Mouse (Mus musculus): ENCODE results near the gene Tigd4.
"Not testable (repeated sequence)": the region's sequence is repeated elsewhere in the genome, so short reads cannot be mapped to it uniquely, and the experiment has no call there.

Gene Tigd4

DNA sequence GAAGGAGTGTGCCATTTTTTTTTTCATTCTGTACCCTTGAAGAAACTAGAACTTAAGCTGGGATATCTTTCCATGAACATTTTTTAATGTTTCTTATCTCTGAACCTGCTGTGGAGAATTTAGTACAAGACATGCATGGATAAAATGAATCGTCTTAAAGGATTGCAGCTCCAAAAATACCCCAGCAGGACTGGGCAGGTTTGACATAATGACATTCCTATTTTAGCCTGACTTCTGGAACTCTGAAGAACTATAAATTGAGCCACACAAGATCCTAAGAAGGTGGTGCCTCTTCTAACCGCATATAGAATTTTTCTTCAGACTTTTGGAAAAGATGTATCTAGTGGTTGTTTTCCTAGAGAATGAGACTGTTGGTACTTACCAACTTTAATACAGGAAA, at the start of gene Tigd4:
Gene Tigd4 (plus strand): TSS at position 301 of the 400 bp plus-strand sequence.
- no peak for ATAC-seq (ENCODE audit: low TSS enrichment)

GRCm38 (mm10) chr3:84547177-84547576, 46.2 kb upstream of the Tigd4 start:
- ATAC-seq (ENCODE audit: low TSS enrichment), result no peak

GRCm38 (mm10) chr3:84555780-84556179, 37.6 kb upstream of the Tigd4 start:
- ATAC-seq (ENCODE audit: low TSS enrichment), result no peak

DNA sequence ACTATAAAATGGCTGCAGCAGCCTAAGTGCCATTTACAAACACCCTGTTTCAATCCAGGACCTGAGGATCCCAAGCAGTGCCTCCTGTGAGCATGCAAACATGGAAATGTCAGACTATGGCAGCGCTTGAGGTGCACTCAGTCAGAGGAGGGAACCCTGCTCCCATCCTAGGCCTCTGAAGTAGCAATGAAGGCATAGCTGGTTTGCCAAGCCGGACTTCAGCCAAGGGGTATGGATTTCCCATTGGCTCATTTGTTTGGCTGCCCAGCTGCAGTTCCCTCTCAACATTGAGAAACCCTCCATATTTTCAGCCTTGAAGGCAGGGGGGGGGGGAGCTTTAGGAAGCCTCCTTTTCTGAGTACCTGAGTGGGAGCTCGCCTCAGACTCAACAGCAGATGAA, 35.1 kb upstream of the Tigd4 start:
- ATAC-seq (ENCODE audit: low TSS enrichment), result no peak

DNA sequence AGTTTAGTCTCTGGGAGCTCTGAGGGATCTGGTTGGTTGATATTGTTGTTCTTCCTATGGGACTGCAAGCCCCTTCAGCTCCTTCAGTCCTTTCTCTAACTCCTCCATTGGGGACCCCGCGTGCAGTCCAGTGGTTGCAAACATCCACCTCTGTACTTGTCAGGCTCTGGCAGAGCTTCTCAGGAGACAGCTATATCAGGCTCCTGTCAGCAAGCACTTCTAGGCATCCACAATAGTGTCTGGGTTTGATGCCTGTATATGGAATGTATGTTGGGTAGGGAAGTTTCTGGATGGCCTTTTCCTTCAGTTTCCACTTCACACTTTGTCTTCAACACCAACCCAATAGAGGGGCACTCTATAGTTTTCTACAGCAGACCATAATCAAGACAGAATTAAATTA, 30.5 kb upstream of the Tigd4 start:
- not testable (repeated sequence) for ATAC-seq (ENCODE audit: low TSS enrichment)

- no peak for ATAC-seq (ENCODE audit: low TSS enrichment)
Measured at GRCm38 (mm10) chr3:84563415-84563814, 30.0 kb upstream of the Tigd4 start.

- ATAC-seq (ENCODE audit: low TSS enrichment), result 0 out of 2 replicates have a peak, but pooled peaks have one; percentile 4
Measured at GRCm38 (mm10) chr3:84568540-84568939, 24.8 kb upstream of the Tigd4 start.

DNA sequence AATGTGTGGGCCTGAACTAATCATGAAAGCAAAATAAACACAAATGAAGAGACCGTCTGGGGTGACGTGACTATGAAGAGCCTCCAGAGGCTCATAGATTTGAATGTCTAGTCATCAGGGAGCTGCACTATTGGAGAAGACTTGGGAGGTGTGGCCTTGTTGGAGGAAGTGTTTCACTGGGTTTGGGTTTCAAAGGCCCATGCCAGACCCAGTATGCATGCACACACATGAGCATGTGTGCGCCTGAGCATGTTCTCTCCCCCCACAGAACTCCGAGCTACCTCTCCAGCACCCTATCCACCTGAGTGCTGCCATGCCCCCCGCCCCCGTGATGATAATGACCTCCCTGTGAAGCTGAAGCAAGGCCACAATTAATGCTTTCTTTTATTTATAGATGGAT, 23.8 kb upstream of the Tigd4 start:
- no peak for ATAC-seq (ENCODE audit: low TSS enrichment)

- no peak for ATAC-seq (ENCODE audit: low TSS enrichment)
Measured at GRCm38 (mm10) chr3:84570501-84570900, 22.9 kb upstream of the Tigd4 start.

GRCm38 (mm10) chr3:84580716-84581115, 12.7 kb upstream of the Tigd4 start:
- no peak for ATAC-seq (ENCODE audit: low TSS enrichment)

GRCm38 (mm10) chr3:84581696-84582022, 11.7 kb upstream of the Tigd4 start:
- ATAC-seq (ENCODE audit: low TSS enrichment), result no peak; the same call in 1 of the 2 replicates

- peak; percentile 93 for ATAC-seq (ENCODE audit: low TSS enrichment)
Measured at GRCm38 (mm10) chr3:84582023-84582912, 11.1 kb upstream of the Tigd4 start, which contains the start of gene Arfip1. Gene Arfip1 (minus strand): TSS chr3:84582625.

- ATAC-seq (ENCODE audit: low TSS enrichment), result peak; percentile 67
Measured at GRCm38 (mm10) chr3:84582913-84583276, 10.5 kb upstream of the Tigd4 start.

- ATAC-seq (ENCODE audit: low TSS enrichment), result no peak
Measured at GRCm38 (mm10) chr3:84586736-84587135, 6.6 kb upstream of the Tigd4 start.

DNA sequence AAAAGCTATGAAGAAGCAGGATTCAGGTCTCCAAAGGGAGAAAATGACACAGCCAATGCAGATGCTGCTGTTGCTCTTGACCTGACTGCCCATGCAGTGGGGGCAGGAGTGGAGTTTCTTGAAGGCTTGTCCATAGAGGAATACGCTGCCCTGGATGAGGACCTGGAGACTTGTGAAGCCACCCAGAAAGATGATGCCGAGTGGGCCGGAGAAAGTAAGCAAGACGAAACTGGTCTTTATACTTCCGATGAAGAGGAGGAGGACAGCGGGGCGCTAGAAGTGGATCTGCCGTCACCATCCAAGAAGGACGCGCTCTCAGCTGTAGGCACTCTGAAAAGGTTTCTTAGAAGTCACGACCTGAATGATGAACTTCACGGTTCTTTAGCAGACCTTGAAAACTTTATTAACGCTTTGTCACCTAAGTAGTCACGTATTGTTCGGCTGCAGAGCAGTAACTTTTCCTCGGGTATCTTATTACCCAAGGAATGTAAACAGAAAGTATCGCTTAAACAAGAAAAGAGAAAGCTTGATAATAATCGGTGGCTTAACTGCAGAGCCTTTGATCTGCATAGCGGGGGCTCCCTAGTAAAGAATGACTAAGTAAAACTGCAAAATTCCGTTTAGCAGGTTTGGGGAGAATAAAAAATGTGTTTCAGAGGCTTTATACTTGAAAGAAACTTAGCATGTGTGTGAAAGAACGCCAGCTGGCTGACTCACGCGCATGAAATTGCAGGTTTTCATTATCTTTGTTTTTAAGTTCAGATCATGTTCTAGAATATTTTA, 1.7 kb downstream of the Tigd4 start:
- ATAC-seq (ENCODE audit: low TSS enrichment), result peak; percentile 69

- ATAC-seq (ENCODE audit: low TSS enrichment), result no peak
Measured at GRCm38 (mm10) chr3:84595677-84596234, 2.4 kb downstream of the Tigd4 start.

DNA sequence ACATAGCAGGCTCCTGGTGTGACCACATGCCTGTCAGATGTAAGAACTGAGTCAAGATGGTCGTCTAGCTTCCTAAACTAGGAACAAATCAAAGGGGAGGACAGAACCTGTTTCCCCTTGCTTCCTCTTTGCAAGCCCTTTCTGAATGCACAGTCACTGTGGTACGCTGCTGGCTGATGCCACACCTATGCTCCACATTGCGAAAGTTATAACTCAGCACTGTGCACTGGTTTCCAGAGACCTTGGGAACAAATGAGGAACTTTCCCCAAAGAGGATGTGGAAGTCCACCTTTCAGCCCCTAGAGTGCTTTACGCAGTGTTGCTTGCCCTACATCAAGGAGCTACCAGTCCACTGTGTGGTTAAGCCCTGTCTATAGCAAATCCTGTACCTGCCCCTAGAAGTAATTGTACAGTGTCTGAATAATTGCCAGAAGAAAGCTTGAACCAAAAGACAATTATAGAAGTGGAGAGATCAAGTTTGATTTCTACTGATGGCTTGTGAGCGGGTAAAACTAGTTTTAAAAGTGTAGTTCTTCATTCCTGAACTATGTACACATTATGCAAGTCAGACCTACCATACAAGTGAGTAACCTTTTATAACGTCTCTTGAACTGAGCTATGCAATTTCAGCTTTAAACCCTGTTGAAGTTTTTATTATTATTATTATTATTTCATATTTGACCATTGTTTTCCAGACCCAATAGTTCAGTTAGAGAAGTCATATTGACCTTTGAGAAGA, 4.8 kb downstream of the Tigd4 start:
- no peak for ATAC-seq (ENCODE audit: low TSS enrichment)

DNA sequence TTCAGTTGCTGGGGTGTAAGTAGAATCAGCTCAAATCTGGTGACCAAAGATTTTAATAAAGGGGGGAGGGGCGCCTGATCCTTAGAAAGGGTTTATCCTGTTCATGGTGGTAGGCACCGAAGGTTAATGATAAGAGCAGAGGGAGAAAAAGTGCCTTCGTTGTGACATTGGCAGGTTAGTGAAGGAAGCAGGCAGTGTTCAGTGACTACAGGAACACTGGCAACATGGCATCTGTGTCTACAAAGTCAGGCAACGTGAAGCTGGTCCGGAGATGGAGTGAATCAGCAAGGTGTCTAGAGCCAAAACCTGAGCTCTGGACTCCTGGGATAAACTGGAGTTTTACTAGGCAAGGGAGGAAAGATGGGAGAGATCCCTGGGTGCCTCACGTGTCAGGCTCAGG, 5.4 kb downstream of the Tigd4 start:
- ATAC-seq (ENCODE audit: low TSS enrichment), result no peak

DNA sequence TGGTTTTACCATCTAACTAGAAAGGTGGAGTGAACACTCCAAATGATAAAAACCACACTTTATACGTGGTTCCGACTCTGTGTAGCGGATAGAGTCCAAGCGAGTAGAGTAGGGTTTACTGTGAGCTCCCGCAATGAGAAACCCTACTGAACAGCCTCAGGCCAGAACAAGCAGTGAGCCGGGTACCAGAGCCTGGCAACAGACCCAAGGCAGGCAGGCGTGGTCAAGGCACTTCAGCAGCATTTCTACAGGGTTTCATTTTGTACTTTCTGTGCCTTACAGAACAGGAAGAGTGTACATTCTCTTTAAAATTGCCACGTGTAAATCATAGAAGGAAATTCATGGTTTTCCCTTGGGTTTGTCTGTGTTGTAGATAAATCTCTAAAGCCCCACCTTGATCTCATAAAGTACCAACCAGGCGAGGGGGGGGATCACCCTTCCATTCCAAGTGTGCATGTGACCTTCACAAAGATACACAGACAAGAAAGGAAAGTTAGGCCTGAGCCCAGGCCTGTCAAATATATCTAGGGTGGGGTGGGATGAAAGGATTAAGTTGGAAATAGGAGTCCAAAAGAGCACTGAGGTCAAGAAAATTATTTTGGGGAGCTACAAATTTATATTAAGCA, 8.6 kb downstream of the Tigd4 start:
- no peak for ATAC-seq (ENCODE audit: low TSS enrichment)

- ATAC-seq (ENCODE audit: low TSS enrichment), result no peak
Measured at GRCm38 (mm10) chr3:84602759-84603158, 9.4 kb downstream of the Tigd4 start.

DNA sequence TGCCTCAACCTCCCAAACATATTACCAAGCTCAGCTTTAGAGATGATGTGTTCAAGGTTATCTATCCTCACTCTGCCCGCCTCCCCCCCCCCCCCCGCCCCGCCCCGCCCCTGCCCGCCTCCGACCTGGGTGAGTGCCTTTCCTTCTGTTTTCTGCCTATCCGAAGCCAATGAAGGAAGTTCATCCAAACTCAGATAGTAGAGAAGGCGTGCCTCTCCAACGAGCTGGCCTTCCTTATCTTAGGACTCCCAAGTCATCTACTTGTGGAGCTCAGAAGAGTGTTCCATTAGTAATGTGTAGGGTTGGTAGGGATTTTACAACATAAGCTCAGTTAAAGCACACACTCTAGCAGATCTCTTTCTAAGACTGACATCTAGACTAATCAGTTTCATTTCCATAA, 9.8 kb downstream of the Tigd4 start:
- no peak for ATAC-seq (ENCODE audit: low TSS enrichment)

Data from frontal cortex, adult (tissue).